Mouse (Mus musculus) kidney, postnatal 0 days (tissue): ENCODE measurements at regions not wholly inside any gene's neighbourhood (a gene's known extent, or its start where the extent isn't known, plus 50 kb on each side); places are given as distances from the start of the nearest gene placed in this dataset.
"Not testable (repeated sequence)": the region's sequence is repeated elsewhere in the genome, so short reads cannot be mapped to it uniquely, and the experiment has no call there.

Experiments
- ATAC-seq: fragments of 200-750 bp; cut with Nextera tagmentation; replicated peaks from 2 replicates; pipeline ENCODE4 v1.8.0; 2017; ENCODE audit warnings: low read depth, moderate number of reproducible peaks, moderate TSS enrichment, moderate library complexity; ENCODE audit not compliant: low FRiP score
- DNase-seq: peaks from one replicate; pipeline ENCODE4 v3.0.0-alpha.2; 2016; ENCODE audit warnings: low spot score
- H3K27ac ChIP-seq: fragments of 300-500 bp; sonication (generic); 2 replicates; pipeline ENCODE4 v1.5.1; 2014; ENCODE audit warnings: mild to moderate bottlenecking
- H3K27me3 ChIP-seq: fragments of 300-500 bp; sonication (generic); 2 replicates; pipeline ENCODE4 v1.6.1; 2014; ENCODE audit warnings: low read length, mixed read lengths; ENCODE audit not compliant: insufficient read depth
- H3K36me3 ChIP-seq: fragments of 300-500 bp; sonication (generic); 2 replicates; pipeline ENCODE4 v1.6.1; 2014; ENCODE audit warnings: low read length, mixed read lengths; ENCODE audit not compliant: insufficient read depth
- H3K4me1 ChIP-seq: fragments of 300-500 bp; sonication (generic); replicated peaks from 2 replicates; pipeline ENCODE4 v1.6.1; 2014; ENCODE audit warnings: antibody characterized with exemption, low read length, mixed read lengths; ENCODE audit not compliant: insufficient read depth
- H3K4me2 ChIP-seq: fragments of 300-500 bp; sonication (generic); 2 replicates; pipeline ENCODE4 v1.6.1; 2014; ENCODE audit warnings: mild to moderate bottlenecking, low read length, moderate library complexity, mixed read lengths
- H3K4me3 ChIP-seq: fragments of 300-500 bp; sonication (generic); replicated peaks from 2 replicates; pipeline ENCODE4 v1.5.1; 2014; ENCODE audit warnings: low read depth, low read length
- H3K9ac ChIP-seq: fragments of 300-500 bp; sonication (generic); 2 replicates; pipeline ENCODE4 v1.6.1; 2014; ENCODE audit warnings: low read depth, low read length
- H3K9me3 ChIP-seq: fragments of 300-500 bp; sonication (generic); replicated peaks from 2 replicates; pipeline ENCODE4 v1.6.1; 2016; ENCODE audit warnings: low read length, inconsistent platforms, mixed read lengths
- CTCF ChIP-seq: IDR thresholded peaks from 2 replicates; pipeline ENCODE4 v1.5.1; 2016; ENCODE audit warnings: antibody characterized with exemption, low read depth, mild to moderate bottlenecking, moderate library complexity
- WGBS: fragments of 180-500 bp; shearing (Covaris S2); extraction: QIAGEN DNeasy Blood & Tissue Kit; methylation state at CpG from one replicate; pipeline ENCODE4 v1.1.7; 2014; 5-methylcytosine and 5-hydroxymethylcytosine counted together

DNA sequence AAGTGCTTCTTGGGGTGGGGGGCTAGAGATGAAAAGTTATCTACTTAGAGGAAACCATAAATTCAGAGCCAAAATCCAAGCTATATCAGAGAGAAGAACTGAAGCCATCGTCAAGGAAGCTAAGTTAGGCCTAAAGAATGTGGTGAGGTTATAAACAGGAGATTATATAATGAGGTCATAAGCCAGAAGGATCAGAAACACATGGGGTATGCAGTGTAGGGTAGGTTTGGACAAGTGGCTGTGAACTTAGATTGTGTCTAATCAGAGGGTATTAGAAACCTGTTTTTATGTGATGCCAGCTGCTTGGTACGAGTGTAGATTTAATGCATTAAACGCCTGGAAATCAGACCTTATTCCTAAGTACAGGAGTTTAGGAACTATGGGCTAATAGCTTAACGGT, 154.8 kb upstream of the Mpdz start:
- no peak overlapping the region for H3K4me2 ChIP-seq
- WGBS = 69% methylated on average over 4 of the region's 4 CpGs
- no peak for DNase-seq
- no peak for ATAC-seq
- no peaks in the 10 kb centered on the region for H3K4me1 ChIP-seq
- no peaks in the 10 kb centered on the region for H3K9me3 ChIP-seq
- no peak for TF ChIP-seq CTCF
- no peaks in the 10 kb centered on the region for H3K27me3 ChIP-seq
- H3K4me3 ChIP-seq = no peak overlapping the region
- no peak overlapping the region for H3K27ac ChIP-seq
- no peak overlapping the region for H3K9ac ChIP-seq
- no peaks in the 10 kb centered on the region for H3K36me3 ChIP-seq

DNA sequence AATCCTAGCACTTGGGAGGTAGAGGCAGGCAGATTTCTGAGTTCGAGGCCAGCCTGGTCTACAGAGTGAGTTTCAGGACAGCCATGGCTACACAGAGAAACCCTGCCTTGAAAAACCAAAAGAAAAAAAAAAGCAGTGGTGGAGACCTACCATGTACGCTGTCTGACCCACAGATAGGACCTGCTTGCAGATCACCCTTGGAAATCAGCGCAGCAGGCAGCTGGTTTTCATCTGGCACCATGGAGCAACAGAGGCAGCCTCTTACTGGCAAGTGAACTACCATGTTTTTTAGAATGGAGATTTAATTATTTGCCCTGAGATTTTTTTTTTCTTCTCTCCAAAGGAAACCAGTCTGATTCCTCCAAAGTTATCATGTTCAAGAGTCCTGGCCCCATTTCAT, 150.8 kb upstream of the Mpdz start:
- DNase-seq, ATAC-seq, H3K9ac ChIP-seq, H3K4me2 ChIP-seq, H3K27ac ChIP-seq, H3K9me3 ChIP-seq, H3K4me1 ChIP-seq, H3K27me3 ChIP-seq, H3K4me3 ChIP-seq, H3K36me3 ChIP-seq: not testable (repeated sequence)
- 96% methylated on average over 3 of the region's 3 CpGs for WGBS

DNA sequence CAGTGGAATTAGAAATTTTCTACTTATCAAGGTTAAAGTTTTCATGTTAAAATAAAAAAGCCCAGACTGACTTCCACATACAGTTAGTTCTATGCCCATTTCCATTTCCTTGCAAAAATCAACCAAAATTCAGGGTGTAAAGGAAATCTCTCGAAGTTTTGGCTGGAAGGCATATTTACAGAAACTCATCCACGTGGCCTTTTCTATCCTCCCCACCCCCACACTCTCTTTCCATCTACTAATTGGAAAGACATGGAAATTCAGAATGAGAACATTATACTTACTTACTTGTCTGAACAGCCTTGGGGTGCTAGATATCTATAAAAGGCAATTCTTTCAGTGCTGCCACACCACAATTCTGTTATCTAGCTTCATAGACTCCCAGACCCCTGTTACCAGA, 139.9 kb upstream of the Mpdz start:
- Histone ChIP-seq H3K36me3 (no peaks in the 10 kb centered on the region), H3K4me3 (no peak overlapping the region), H3K9ac (no peak overlapping the region), H3K4me2 (no peak overlapping the region), H3K27me3 (no peaks in the 10 kb centered on the region), H3K4me1 (no peaks in the 10 kb centered on the region), H3K27ac (no peak overlapping the region), H3K9me3 (no peaks in the 10 kb centered on the region)
- ATAC-seq (no peak), DNase-seq (no peak)
- TF ChIP-seq CTCF = no peak
- WGBS = 54% methylated on average over 2 of the region's 2 CpGs

DNA sequence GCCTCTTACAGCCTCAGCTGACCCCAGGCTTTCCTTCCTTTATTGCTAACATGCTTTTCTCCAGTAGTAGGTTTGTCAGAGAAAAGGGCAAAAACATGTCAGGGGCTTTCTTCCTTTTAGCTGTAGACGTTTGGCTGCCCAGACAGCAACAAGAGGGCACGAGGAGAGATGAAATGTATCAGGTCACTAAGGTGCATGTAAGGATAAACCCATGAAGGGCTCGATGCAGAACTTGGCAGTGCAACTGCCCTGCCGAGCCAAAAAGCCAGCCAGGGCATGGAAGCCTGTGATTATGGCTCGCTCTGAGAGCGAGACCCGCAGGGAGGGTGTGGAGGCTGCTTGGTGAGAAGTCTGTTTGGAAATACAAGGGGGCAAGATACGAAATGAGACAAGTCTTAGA, 137.9 kb upstream of the Mpdz start:
- no peak overlapping the region for H3K4me3 ChIP-seq
- no peaks in the 10 kb centered on the region for H3K4me1 ChIP-seq
- WGBS = 70% methylated on average over 8 of the region's 8 CpGs
- no peaks in the 10 kb centered on the region for H3K36me3 ChIP-seq
- H3K27me3 ChIP-seq = no peaks in the 10 kb centered on the region
- no peak overlapping the region for H3K27ac ChIP-seq
- no peak for DNase-seq
- ATAC-seq = no peak
- no peak overlapping the region for H3K9ac ChIP-seq
- no peak overlapping the region for H3K4me2 ChIP-seq
- no peak for TF ChIP-seq CTCF
- H3K9me3 ChIP-seq = no peaks in the 10 kb centered on the region

DNA sequence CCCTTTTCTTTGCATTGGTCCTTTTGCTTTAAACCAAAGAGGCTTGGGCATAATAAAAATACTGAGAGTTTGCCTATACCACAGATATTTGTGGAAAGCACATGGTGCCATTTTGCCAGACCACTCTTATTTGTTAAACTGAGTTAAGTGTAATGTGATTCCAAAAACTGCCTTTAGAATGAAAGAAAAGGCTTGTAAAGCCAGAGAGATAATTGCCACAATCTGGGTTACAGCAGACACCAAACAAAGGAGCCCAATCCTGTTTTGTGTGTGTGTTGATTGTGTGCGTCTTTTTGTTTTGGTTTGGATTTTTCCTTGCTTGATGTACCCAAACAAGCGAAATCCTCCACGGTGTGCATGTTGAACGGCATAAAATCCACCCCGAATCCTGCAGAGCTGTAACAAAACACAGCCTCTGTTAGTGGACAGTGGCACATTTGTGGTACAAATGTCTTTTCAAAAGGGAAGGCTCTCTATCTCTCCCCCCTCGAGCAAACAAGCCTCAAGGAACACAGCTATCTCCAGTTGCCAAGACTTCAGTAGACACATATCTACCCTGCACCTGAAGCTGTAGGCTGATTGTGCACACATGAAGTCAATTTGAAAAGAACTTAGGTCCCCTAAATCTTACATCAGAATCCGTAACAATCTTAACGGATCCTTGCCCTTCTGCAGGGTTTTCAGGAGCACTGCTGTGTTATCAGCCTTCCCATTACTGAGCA, 136.9 kb upstream of the Mpdz start:
- Histone ChIP-seq H3K27ac (no peak overlapping the region), H3K4me2 (no peak overlapping the region), H3K4me3 (no peak overlapping the region), H3K9ac (no peak overlapping the region), H3K36me3 (no peaks in the 10 kb centered on the region), H3K9me3 (no peaks in the 10 kb centered on the region), H3K27me3 (no peaks in the 10 kb centered on the region), H3K4me1 (no peaks in the 10 kb centered on the region)
- ATAC-seq (no peak), DNase-seq (no peak)
- WGBS = 77% methylated on average over 8 of the region's 8 CpGs
- TF ChIP-seq CTCF = no peak

DNA sequence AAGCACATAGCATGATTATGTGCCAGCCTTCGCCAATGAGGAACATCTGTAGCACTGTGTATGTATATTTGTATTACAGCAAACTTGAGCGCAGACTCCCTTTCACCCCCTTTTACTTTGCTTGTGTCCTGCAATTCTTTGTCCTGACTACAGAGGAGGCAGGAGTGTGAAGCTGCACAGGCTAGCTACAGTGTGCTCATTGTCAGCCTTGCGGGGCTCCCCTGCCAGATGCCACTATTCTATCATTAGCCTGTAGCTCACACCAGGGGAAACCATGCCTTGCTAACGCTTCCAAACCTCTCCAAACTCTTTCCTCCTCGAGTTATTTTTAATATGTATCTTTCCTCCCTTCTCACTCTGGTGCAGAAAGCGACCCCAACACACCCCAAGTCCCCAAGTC, 136.4 kb upstream of the Mpdz start:
- ATAC-seq = no peak
- 75% methylated on average over 6 of the region's 6 CpGs for WGBS

DNA sequence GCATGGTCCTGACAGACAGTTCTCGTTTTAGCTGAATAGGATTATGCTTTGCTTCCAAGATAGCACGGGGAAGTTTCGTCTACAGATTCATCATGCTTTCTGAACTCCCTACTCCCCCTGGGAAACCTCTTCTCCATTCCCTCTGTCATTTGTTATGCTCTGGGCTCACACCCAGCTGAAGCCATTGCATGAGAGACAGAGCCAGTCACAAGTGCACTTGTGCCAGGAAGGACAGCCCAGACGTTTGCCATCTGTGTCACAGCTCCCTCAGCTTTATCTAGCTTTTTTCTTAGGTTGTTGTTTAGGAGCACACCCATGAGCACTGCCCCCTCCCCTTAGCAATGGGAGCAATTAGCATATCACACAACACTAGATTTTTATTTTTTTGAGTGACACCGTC, 131.2 kb upstream of the Mpdz start:
- Histone ChIP-seq H3K9me3 (no peaks in the 10 kb centered on the region), H3K36me3 (no peaks in the 10 kb centered on the region), H3K4me1 (no peaks in the 10 kb centered on the region), H3K4me3 (no peak overlapping the region), H3K4me2 (no peak overlapping the region), H3K9ac (no peak overlapping the region), H3K27ac (no peak overlapping the region), H3K27me3 (no peaks in the 10 kb centered on the region)
- no peak for TF ChIP-seq CTCF
- no peak for ATAC-seq
- no peak for DNase-seq
- 64% methylated on average over 5 of the region's 5 CpGs for WGBS

More for the DNA sequence above, 136.4 kb upstream of the Mpdz start:
- no peaks in the 10 kb centered on the region for H3K36me3 ChIP-seq
- H3K9ac ChIP-seq = no peak overlapping the region
- no peak for DNase-seq
- H3K27ac ChIP-seq = no peak overlapping the region
- H3K4me1 ChIP-seq = no peaks in the 10 kb centered on the region
- H3K9me3 ChIP-seq = no peaks in the 10 kb centered on the region
- no peak overlapping the region for H3K4me3 ChIP-seq
- H3K27me3 ChIP-seq = no peaks in the 10 kb centered on the region
- no peak for TF ChIP-seq CTCF
- no peak overlapping the region for H3K4me2 ChIP-seq
